Mouse (Mus musculus) layer of hippocampus, adult 18-20 months (tissue): ENCODE data around the gene Il34. TPM values are rescaled to one million over a fixed set of nuclear protein-coding genes. Genes with fewer than 3 reads are reported as not detected.

Source experiments
- DNase-seq, 2 experiments: peaks; one replicate each; pipeline ENCODE4 v3.0.0; 2022; ENCODE audit warnings: low spot score in 2 of 2
- total RNA-seq, 2 experiments: library from RNA; stranded (reverse); gene quantifications; 2 replicates each; pipeline ENCODE4 v1.2.3; 2021

The Il34 gene
- total RNA-seq, 2 experiments from 2014 or later: 71.0 to 72.6 TPM

GRCm38 (mm10) chr8:110741816-110742451 lies 63.8 kb downstream of the Il34 start:
- DNase-seq: no peak

GRCm38 (mm10) chr8:110740629-110741175 lies 65.0 kb downstream of the Il34 start:
- no peak for DNase-seq

- DNase-seq: no peak
Measured at GRCm38 (mm10) chr8:110738591-110739195, 67.0 kb downstream of the Il34 start.

- DNase-seq: no peak
Measured at GRCm38 (mm10) chr8:110733036-110733435, 72.7 kb downstream of the Il34 start.

- no peak for DNase-seq
Measured at GRCm38 (mm10) chr8:110731346-110731859, 74.3 kb downstream of the Il34 start.

- DNase-seq: peak in 1 of 2 experiments; percentile 65
Measured at GRCm38 (mm10) chr8:110726893-110727292, 78.8 kb downstream of the Il34 start.

GRCm38 (mm10) chr8:110725084-110725838 lies 80.5 kb downstream of the Il34 start:
- DNase-seq: peak; percentile 57 to 74

GRCm38 (mm10) chr8:110724493-110724892 lies 81.2 kb downstream of the Il34 start:
- DNase-seq: no peak

GRCm38 (mm10) chr8:110722414-110723011 lies 83.2 kb downstream of the Il34 start:
- no peak for DNase-seq

GRCm38 (mm10) chr8:110721606-110722413 lies 83.9 kb downstream of the Il34 start:
- DNase-seq: no peak

GRCm38 (mm10) chr8:110720685-110721598 lies 84.8 kb downstream of the Il34 start, which contains the start of gene Mtss1l:
Mtss1l (plus strand) TSS chr8:110721476.
- DNase-seq: peak; percentile 64 to 71

- DNase-seq: no peak
Measured at GRCm38 (mm10) chr8:110719898-110720653, 85.6 kb downstream of the Il34 start.

- DNase-seq: no peak
Measured at GRCm38 (mm10) chr8:110718969-110719670, 86.6 kb downstream of the Il34 start.

GRCm38 (mm10) chr8:110718209-110718968 lies 87.3 kb downstream of the Il34 start:
- DNase-seq: no peak

- no peak for DNase-seq
Measured at GRCm38 (mm10) chr8:110717131-110717530, 88.6 kb downstream of the Il34 start.

GRCm38 (mm10) chr8:110716075-110716474 lies 89.6 kb downstream of the Il34 start:
- DNase-seq: peak; percentile 81 to 89
